Mouse (Mus musculus) lung, adult 2 months (tissue): Measurements from ENCODE around the gene Cela1. TPM values are rescaled to one million over a fixed set of nuclear protein-coding genes. Genes with fewer than 3 reads are reported as not detected.

Experiments used
- DNase-seq: peaks from one replicate; pipeline ENCODE4 v3.0.0; 2022
- H3K4me1 ChIP-seq: fragments of 200-500 bp; 2 replicates; pipeline ENCODE4 v1.6.1; 2011; ENCODE audit warnings: low read length; ENCODE audit not compliant: control insufficient read depth, insufficient read depth
- H3K4me3 ChIP-seq: fragments of 200-500 bp; replicated peaks from 2 replicates; pipeline ENCODE3; 2011; ENCODE audit warnings: low read depth, mild to moderate bottlenecking, control low read depth, low read length; ENCODE audit errors: extremely low read depth
- CTCF ChIP-seq: fragments of 200-500 bp; IDR thresholded peaks from 2 replicates; pipeline ENCODE4 v1.5.1; 2011; ENCODE audit warnings: mild to moderate bottlenecking, low read length, control low read depth; ENCODE audit not compliant: insufficient read depth
- POLR2A ChIP-seq: fragments of 200-500 bp; IDR thresholded peaks from 2 replicates; pipeline ENCODE4 v1.6.1; 2011; ENCODE audit warnings: low read depth, mild to moderate bottlenecking, control low read depth, low read length, borderline replicate concordance; ENCODE audit errors: extremely low read depth
- WGBS: fragments of 180-500 bp; shearing (Covaris S2); methylation state at CpG from one replicate; pipeline ENCODE4 v1.1.7; 2018; 5-methylcytosine and 5-hydroxymethylcytosine counted together
- polyA plus RNA-seq: library from polyadenylated mRNA; depleted of rRNA; stranded (reverse); fragments of >200 nt; gene quantifications from 2 replicates; pipeline ENCODE4 v1.2.3, GENCODE M21; 2012; rRNA removed

Cela1 gene
- polyA plus RNA-seq, 1 experiment, result 4.7 TPM

- 92% methylated on average over 3 of the region's 3 CpGs for WGBS
- Histone ChIP-seq H3K4me1 (peaks cover 22% of the 10 kb centered on the region), H3K4me3 (no peak overlapping the region)
- TF ChIP-seq CTCF (no peak), POLR2A (no peak)
- no peak for DNase-seq
Observed at GRCm38 (mm10) chr15:100630126-100630525, 57.6 kb downstream of the Cela1 start.

- DNase-seq, result no peak
- H3K4me3 ChIP-seq, result no peak overlapping the region
- H3K4me1 ChIP-seq, result peaks cover 22% of the 10 kb centered on the region
- 38% methylated on average over 7 of the region's 7 CpGs for WGBS
- TF ChIP-seq POLR2A (no peak), CTCF (no peak)
Observed at GRCm38 (mm10) chr15:100628797-100629196, 58.9 kb downstream of the Cela1 start.

- WGBS, result 18% methylated on average over 11 of the region's 11 CpGs
- DNase-seq, result no peak
Observed at GRCm38 (mm10) chr15:100627774-100628370, 59.8 kb downstream of the Cela1 start.

GRCm38 (mm10) chr15:100627287-100627686 is 60.4 kb downstream of the Cela1 start:
- Histone ChIP-seq H3K4me1 (peaks cover 13% of the 10 kb centered on the region; the same call in 1 of the 2 replicates), H3K4me3 (no peak overlapping the region)
- no peak for DNase-seq
- no peak for TF ChIP-seq CTCF
- TF ChIP-seq POLR2A, result no peak
- WGBS, result 35% methylated on average over 10 of the region's 10 CpGs

More at GRCm38 (mm10) chr15:100627774-100628370, 59.8 kb downstream of the Cela1 start:
- H3K4me1 ChIP-seq, result peaks cover 16% of the 10 kb centered on the region
- TF ChIP-seq CTCF, result no peak
- TF ChIP-seq POLR2A, result no peak
- H3K4me3 ChIP-seq, result no peak overlapping the region

- TF ChIP-seq CTCF (no peak), POLR2A (no peak)
- no peak for DNase-seq
- 96% methylated on average over 3 of the region's 3 CpGs for WGBS
- Histone ChIP-seq H3K4me1 (peaks cover 17% of the 10 kb centered on the region), H3K4me3 (no peak overlapping the region)
Observed at GRCm38 (mm10) chr15:100624435-100624834, 63.3 kb downstream of the Cela1 start.

Other genes with a start within 250 kb of the Cela1 start
- 32.6 and 44.4 TPM in 2 replicates for gene Letmd1, start 218.9 kb downstream of the Cela1 start, polyA plus RNA-seq
- 2.8 and 3.0 TPM in 2 replicates for gene Csrnp2, start 192.4 kb downstream of the Cela1 start, polyA plus RNA-seq
- 7.7 and 8.2 TPM in 2 replicates for gene Tfcp2, start 135.9 kb downstream of the Cela1 start, polyA plus RNA-seq
- gene Pou6f1, start 87.9 kb downstream of the Cela1 start, polyA plus RNA-seq, result 34.8 and 40.2 TPM in 2 replicates
- 846 and 1,111 TPM in 2 replicates for gene Dazap2, start 72.6 kb downstream of the Cela1 start, polyA plus RNA-seq
- 102 and 115 TPM in 2 replicates for gene Smagp, start 51.0 kb downstream of the Cela1 start, polyA plus RNA-seq
- 19.1 and 23.9 TPM in 2 replicates for gene Bin2, start 18.4 kb downstream of the Cela1 start, polyA plus RNA-seq
- 3.8 and 4.0 TPM in 2 replicates for gene Galnt6, start 41.5 kb upstream of the Cela1 start, polyA plus RNA-seq
- 4.3 and 4.4 TPM in 2 replicates for gene Slc4a8, start 73.8 kb upstream of the Cela1 start, polyA plus RNA-seq
- gene Scn8a, start 181.9 kb upstream of the Cela1 start, polyA plus RNA-seq, result 0.14 and 0.27 TPM in 2 replicates